Mouse (Mus musculus) adipocyte (in vitro differentiated cells): ENCODE results near the gene 6820408C15Rik.
A peak's percentile ranks its signal among the peaks of the same experiment; 100 is the strongest.

Experiments used
- DNase-seq: peaks from one replicate; pipeline ENCODE4 v3.0.0-alpha.2; 2016; ENCODE audit warnings: low spot score

Gene 6820408C15Rik

DNA sequence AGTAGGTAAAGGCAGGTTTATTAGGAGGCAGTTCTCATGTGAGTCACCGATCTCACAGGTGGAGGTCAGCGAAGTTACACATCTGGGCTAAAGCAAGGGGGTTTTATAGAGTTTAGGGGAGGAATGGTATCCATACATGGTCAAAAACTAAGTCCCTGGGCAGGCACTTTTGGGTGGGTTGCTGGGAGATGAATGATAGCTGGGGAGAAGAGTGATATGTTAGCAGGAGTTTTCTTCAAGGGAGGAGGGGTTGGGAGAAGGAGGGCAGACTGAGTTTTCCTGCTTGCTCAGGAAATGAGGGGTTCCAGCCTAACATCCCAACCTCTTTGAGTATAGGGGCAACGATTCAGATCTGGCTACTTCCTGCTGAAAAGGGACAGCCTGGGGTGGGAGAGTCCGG lies at the start of gene 6820408C15Rik:
6820408C15Rik (plus strand) TSS at position 301 of the 400 bp plus-strand sequence.
- no peak for DNase-seq

GRCm38 (mm10) chr2:152367917-152368316 lies 47.5 kb upstream of the 6820408C15Rik start:
- DNase-seq: no peak

- DNase-seq: peak; percentile 65
Measured at GRCm38 (mm10) chr2:152368532-152369140, 46.8 kb upstream of the 6820408C15Rik start.

DNA sequence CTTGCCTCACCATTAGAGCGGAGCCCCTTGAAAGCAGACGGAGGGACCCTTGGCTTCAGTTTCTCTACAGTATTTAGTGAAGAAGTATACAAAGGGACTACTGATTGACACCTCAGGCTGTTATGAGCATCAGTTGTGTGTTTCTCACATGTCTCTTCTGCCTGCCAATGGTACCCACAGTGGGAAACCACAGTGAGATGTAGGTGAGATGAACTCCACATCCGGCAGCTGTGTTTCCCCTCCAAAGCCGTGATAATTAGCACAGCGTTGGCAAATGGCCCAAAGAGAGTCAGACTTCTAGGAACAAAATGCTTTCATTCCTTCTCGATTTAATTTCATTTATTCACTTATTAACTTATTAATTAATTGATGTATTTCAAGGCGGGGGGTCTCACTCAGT lies 43.3 kb upstream of the 6820408C15Rik start:
- no peak for DNase-seq

GRCm38 (mm10) chr2:152372661-152373060 lies 42.7 kb upstream of the 6820408C15Rik start:
- no peak for DNase-seq

GRCm38 (mm10) chr2:152373547-152373946 lies 41.8 kb upstream of the 6820408C15Rik start:
- DNase-seq: no peak

- no peak for DNase-seq
Measured at GRCm38 (mm10) chr2:152375652-152376344, 39.6 kb upstream of the 6820408C15Rik start.

- no peak for DNase-seq
Measured at GRCm38 (mm10) chr2:152376345-152376741, 39.0 kb upstream of the 6820408C15Rik start, which contains the start of gene Nrsn2. Gene Nrsn2 (minus strand): TSS chr2:152376638.

- DNase-seq: no peak
Measured at GRCm38 (mm10) chr2:152384191-152384590, 31.2 kb upstream of the 6820408C15Rik start.

DNA sequence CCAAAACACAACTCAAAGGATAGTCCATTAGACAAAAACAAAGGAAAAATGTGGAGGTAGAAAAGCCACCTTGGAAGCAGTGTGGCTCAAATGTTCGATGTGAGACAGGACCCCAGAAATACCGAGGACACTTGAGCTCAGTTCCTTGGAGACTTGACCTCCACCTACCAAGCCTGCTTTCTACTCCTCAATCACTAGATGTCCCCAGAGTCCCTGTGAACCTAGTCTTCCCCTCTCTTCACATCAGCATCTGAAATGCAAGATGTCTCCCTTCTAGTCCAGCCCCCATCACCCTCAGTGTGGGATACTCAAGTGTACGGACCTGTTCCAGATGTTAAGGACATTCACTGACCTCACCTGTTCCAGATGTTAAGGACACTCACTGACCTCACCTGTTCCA lies 22.6 kb upstream of the 6820408C15Rik start:
- peak; percentile 53 for DNase-seq

- DNase-seq: no peak
Measured at GRCm38 (mm10) chr2:152393225-152394017, 22.0 kb upstream of the 6820408C15Rik start.

GRCm38 (mm10) chr2:152395271-152395920 lies 20.0 kb upstream of the 6820408C15Rik start:
- no peak for DNase-seq

DNA sequence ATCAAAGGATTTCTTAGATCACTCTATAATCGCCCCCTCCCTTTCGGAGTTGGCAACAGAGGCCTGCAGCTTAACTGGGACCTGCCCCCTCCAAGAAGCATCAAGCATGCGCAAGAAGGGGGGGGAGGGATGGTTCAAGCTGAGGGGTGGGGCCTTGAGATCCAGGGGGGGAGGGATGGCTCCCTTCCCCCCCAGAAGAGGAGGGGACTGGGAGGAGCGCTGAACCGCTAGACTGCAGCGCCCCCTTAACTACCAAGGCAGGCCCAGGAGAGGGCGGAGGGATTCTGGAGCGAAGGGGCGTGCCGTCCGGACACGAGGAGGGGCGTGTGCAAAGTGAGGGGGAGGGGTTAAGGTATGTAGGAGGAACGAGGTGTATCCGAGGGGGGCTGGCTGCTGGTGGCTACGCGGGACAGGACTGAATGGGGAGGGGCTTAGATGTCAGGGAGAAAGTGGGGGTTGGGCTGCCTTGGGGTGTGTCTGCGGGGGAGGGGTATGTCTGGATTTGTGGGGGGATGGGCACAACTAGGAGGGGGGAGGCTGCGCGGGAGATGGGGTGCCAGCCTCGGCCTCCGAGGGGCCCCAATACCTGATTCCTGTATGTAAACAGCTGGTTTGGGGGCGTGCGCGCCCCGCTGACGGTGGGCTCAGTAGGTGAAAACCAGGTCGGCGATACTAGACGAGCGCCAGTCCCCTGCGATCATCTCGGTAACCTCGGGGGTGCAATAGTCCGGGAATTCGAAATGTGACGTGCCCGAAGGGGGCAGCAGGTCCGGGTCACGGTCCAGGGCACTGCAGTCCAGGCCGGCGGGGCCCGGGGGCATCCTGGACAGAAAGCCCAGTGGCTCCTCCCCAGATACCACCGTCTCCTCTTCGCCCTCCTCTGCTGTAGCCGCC lies 19.0 kb upstream of the 6820408C15Rik start:
- peak; percentile 78 for DNase-seq

- peak; percentile 73 for DNase-seq
Measured at GRCm38 (mm10) chr2:152397004-152397589, 18.3 kb upstream of the 6820408C15Rik start.

DNA sequence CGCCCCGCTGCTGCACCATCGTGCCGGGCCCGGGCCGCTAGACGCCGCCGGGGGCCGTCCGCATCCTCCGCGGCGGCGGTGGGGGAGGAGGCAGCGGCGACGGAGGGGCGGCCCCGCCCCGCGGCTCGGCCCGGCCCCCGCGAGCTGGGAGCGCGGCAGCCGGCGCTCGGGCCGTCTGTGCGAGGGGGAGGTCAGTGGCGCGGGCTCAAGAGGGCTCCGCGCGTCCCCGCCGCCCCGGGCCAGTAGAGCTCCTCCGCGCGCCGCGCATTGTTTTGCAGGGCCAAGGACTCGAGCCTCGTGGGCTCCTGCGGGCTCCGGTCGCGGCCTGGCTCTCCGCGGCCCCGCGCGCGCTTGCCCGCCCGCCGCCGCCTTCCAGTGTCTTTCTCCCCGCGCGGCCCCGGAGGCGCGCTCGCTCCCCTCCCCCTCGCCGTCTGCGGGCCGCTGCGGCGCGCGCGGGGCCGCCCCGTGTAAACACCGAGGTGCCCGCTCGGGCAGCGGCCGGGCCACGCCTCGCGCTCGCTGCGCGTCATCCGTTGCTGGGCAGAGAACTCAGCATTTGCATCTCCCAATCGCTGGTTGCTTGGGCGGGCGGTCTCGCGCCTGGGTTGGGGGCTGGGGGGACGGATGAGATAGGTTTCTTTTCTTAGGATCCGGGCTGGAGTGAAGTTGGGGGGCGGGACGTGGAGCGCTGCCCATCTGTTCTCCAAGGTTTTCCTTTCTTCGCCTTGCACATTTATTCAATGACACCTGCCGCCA lies 17.5 kb upstream of the 6820408C15Rik start, which contains the start of gene Sox12:
Sox12 (minus strand) TSS at position 384 of the 756 bp plus-strand sequence.
- peak; percentile 88 for DNase-seq

GRCm38 (mm10) chr2:152398691-152399090 lies 16.7 kb upstream of the 6820408C15Rik start:
- DNase-seq: peak; percentile 81

GRCm38 (mm10) chr2:152399122-152399542 lies 16.3 kb upstream of the 6820408C15Rik start:
- DNase-seq: no peak

DNA sequence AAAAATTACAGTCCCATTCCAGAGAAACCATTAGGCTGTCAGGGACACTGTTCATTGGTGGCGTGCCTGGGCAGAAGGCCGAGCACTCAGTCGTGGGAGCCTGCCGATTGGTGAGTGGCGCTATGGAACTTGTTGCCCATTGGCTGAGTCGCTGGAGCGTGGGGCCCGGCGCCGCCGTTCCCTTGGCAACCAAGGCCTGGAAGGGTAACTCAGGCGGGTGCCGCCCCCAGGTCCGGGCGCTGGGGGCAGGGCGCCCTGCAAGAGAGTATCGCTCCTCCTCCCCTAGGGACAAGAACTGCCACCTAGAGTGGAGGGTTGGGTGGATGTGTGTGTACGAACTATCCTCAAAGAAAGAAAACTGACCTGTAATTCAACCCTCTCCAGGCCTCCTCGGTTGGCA lies 9.3 kb upstream of the 6820408C15Rik start:
- peak; percentile 89 for DNase-seq

- no peak for DNase-seq
Measured at GRCm38 (mm10) chr2:152409781-152410180, 5.6 kb upstream of the 6820408C15Rik start.

GRCm38 (mm10) chr2:152410971-152411371 lies 4.4 kb upstream of the 6820408C15Rik start:
- no peak for DNase-seq
